Mouse (Mus musculus): ENCODE measurements around the gene Gm49403. TPM values are rescaled to one million over a fixed set of nuclear protein-coding genes. Genes with fewer than 3 reads are reported as not detected.

The Gm49403 gene
- total and polyA plus RNA-seq, 2 experiments from 2014 or later: not detected

DNA sequence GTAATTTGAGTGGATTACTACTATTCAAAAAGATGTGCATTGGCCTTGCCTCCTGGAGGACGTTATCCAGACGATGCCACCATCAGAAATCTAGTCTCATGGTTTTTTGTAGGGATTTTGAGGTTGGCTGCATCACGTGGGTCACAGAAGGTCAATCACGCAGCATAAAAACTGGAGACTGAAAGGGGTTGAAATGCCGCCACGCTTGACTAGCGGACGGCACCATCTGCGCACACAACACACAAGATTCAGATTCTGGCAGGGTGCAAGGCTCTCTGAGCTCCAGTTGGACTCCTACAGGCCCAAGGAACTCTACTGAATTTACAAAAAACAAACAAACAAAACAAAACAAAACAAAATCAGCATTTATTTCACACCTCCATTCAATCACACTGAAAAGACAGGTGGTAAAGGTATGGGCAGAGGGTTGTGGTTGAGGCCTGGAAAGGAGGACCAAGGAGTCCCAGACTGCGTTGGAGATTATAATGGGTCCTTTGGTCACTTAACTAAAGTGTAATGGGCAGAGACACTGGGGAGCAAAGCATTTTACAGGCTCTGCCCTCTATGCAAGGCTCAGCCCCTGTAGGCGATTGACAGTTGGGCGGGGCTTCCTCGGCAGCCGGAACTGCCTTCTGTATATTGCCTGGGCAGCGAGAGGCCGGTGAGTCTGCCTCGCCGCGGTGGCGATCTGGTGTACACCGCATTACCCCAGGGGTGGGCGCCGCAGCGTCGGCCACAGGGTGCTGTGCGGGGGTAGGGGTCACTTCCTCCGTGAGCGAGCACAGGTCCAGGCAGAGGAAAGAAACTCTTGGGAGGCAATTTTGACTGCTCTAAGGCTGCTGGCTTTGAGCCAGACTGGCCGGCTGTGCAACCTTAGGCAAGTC, 43.6 kb upstream of the Gm49403 start:
- peak; percentile 48 for DNase-seq (ENCODE audit: low spot score)
- H3K27ac ChIP-seq (ENCODE audit: low read depth): no peak overlapping the region
- peaks cover 22% of the 10 kb centered on the region for H3K4me1 ChIP-seq (ENCODE audit: control insufficient read depth, insufficient read depth)
- 26% methylated on average over 29 of the region's 29 CpGs for WGBS
- TF ChIP-seq CTCF (IDR thresholded peaks at IDR 0.05; ENCODE audit: low read depth): no peak
- TF ChIP-seq EP300 (IDR thresholded peaks at IDR 0.05; ENCODE audit: low read depth): no peak
- H3K27me3 ChIP-seq (ENCODE audit: control insufficient read depth, insufficient read depth, low read length): no peaks in the 10 kb centered on the region
- peak overlapping the region; percentile 47 for H3K4me3 ChIP-seq (ENCODE audit: low read depth, low read length)
- H3K9ac ChIP-seq (replicated peaks; ENCODE audit: low read depth, low read length): peak overlapping the region; percentile 49; the same call in 1 of the 2 replicates
- no peaks in the 10 kb centered on the region for H3K9me3 ChIP-seq (replicated peaks; ENCODE audit: control insufficient read depth, low read length)
- peak overlapping the region; percentile 73 for H3K4me2 ChIP-seq (ENCODE audit: low read depth, low read length)
- peaks cover 10% of the 10 kb centered on the region for H3K36me3 ChIP-seq (replicated peaks; ENCODE audit: control insufficient read depth, insufficient read depth, low read length)
- ATAC-seq (ENCODE audit: insufficient read depth, low read depth): peak; percentile 42

DNA sequence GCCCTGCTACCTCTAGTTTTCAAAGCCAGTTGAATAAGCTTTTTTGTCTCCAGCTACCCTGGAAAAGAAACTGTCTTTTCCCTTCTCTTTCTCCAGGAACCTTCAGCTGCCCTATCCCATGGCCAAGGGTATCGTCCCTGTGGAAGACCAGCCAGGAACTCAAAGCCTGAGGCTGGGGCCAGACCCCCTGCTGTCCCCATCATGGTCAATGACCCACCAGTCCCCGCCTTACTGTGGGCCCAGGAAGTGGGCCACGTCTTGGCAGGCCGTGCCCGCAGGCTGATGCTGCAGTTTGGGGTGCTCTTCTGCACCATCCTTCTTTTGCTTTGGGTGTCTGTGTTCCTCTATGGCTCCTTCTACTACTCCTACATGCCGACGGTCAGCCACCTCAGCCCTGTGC, 42.7 kb upstream of the Gm49403 start:
- Histone ChIP-seq H3K9ac (replicated peaks; ENCODE audit: low read depth, low read length) (peak overlapping the region; percentile 49; the same call in 1 of the 2 replicates), H3K27ac (ENCODE audit: low read depth) (no peak overlapping the region), H3K9me3 (replicated peaks; ENCODE audit: control insufficient read depth, low read length) (no peaks in the 10 kb centered on the region), H3K4me1 (ENCODE audit: control insufficient read depth, insufficient read depth) (peaks cover 22% of the 10 kb centered on the region), H3K27me3 (ENCODE audit: control insufficient read depth, insufficient read depth, low read length) (no peaks in the 10 kb centered on the region), H3K4me3 (ENCODE audit: low read depth, low read length) (peak overlapping the region; percentile 47), H3K4me2 (ENCODE audit: low read depth, low read length) (peak overlapping the region; percentile 73), H3K36me3 (replicated peaks; ENCODE audit: control insufficient read depth, insufficient read depth, low read length) (peaks cover 9% of the 10 kb centered on the region)
- ATAC-seq (ENCODE audit: insufficient read depth, low read depth) (no peak), DNase-seq (ENCODE audit: low spot score) (no peak)
- TF ChIP-seq CTCF (IDR thresholded peaks at IDR 0.05; ENCODE audit: low read depth): no peak
- no peak for TF ChIP-seq EP300 (IDR thresholded peaks at IDR 0.05; ENCODE audit: low read depth)
- WGBS: 93% methylated on average over 7 of the region's 7 CpGs

DNA sequence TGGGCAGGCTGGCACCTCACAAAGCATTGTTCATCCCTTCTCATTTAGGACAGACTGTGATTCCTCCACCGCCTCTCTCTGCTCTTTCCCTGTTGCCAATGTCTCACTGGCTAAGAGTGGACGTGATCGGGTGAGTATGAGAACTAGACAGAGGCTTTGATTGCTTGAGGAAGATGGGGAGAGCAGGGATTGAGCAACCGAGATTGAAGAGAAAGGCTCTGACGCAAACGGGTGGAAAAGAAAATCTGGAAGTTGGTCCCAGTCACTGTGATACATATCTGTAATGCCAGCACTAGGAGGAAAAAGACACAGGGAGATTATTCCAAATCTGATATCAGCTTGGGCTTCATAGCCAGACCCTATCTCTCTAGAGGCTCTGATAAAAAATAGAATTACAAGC, 40.8 kb upstream of the Gm49403 start:
- no peak for ATAC-seq (ENCODE audit: insufficient read depth, low read depth)
- Histone ChIP-seq H3K27ac (ENCODE audit: low read depth) (no peak overlapping the region), H3K4me1 (ENCODE audit: control insufficient read depth, insufficient read depth) (peaks cover 18% of the 10 kb centered on the region), H3K36me3 (replicated peaks; ENCODE audit: control insufficient read depth, insufficient read depth, low read length) (peaks cover 29% of the 10 kb centered on the region), H3K4me2 (ENCODE audit: low read depth, low read length) (no peak overlapping the region), H3K9ac (replicated peaks; ENCODE audit: low read depth, low read length) (no peak overlapping the region), H3K4me3 (ENCODE audit: low read depth, low read length) (no peak overlapping the region), H3K9me3 (replicated peaks; ENCODE audit: control insufficient read depth, low read length) (no peaks in the 10 kb centered on the region), H3K27me3 (ENCODE audit: control insufficient read depth, insufficient read depth, low read length) (no peaks in the 10 kb centered on the region)
- 81% methylated on average over 6 of the region's 6 CpGs for WGBS
- DNase-seq (ENCODE audit: low spot score): no peak
- no peak for TF ChIP-seq EP300 (IDR thresholded peaks at IDR 0.05; ENCODE audit: low read depth)

DNA sequence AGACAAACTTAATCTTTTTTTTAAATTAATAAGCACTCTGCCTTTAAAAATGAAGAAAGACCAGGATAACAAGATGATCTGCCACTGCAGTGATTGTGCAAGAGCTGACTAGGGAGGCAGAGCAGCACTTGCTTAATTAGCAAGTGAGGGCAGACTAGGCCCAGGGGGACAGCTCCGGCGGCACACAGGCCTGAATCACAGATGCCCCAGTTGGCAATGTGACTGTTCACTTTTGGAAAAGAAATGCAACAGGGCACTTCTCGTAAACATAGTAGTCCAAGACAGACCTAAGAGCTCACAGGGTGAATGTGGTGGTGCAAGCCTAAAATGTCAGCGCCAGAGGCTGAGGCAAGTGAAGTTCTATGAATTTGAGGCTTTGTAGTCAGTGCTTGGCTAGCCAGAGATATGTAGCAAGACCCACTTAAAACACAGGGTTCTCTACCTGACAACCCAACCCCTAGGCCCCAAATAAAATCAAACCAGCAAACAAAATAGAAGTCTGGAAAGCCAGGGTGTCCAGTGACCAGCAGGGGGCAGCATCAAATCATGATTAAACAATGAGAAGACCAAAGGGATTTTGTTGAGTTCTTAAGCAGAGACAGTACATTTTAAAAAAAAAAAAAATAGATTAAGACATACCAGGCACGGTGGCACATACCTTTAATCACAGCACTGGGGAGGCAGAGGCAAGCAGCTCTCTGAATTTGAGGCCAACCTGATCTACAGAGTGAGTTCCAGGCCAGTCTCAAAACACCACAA, 39.2 kb upstream of the Gm49403 start:
- Histone ChIP-seq H3K27ac (ENCODE audit: low read depth) (no peak overlapping the region), H3K36me3 (replicated peaks; ENCODE audit: control insufficient read depth, insufficient read depth, low read length) (peaks cover 36% of the 10 kb centered on the region), H3K4me2 (ENCODE audit: low read depth, low read length) (no peak overlapping the region), H3K9ac (replicated peaks; ENCODE audit: low read depth, low read length) (no peak overlapping the region), H3K9me3 (replicated peaks; ENCODE audit: control insufficient read depth, low read length) (no peaks in the 10 kb centered on the region), H3K4me3 (ENCODE audit: low read depth, low read length) (no peak overlapping the region), H3K4me1 (ENCODE audit: control insufficient read depth, insufficient read depth) (peaks cover 5% of the 10 kb centered on the region; the same call in 1 of the 2 replicates), H3K27me3 (ENCODE audit: control insufficient read depth, insufficient read depth, low read length) (no peaks in the 10 kb centered on the region)
- DNase-seq (ENCODE audit: low spot score) (peak; percentile 58), ATAC-seq (ENCODE audit: insufficient read depth, low read depth) (peak; percentile 4; the same call in 1 of the 2 replicates)
- WGBS: 68% methylated on average over 5 of the region's 5 CpGs
- TF ChIP-seq CTCF (IDR thresholded peaks at IDR 0.05; ENCODE audit: low read depth): peak; percentile 73
- TF ChIP-seq EP300 (IDR thresholded peaks at IDR 0.05; ENCODE audit: low read depth): no peak

DNA sequence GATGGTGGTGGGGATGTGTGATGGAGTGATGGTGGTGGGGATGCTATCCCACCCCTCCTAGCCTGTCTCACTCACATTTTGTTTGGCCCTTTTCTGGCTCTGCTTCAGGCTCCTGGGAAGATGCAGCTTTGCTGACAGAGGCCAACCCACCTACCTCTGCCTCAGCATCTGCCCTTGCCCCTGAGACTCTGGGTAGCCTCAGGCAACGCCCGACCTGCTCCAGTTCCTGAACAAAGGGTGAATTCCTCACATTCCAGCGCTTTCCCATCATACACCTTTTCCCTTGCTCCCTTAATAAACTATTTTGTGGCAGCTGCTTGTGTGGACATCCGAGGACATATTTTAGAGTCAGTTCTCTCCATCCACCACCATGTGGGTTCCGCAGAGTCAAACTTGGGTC, 35.4 kb upstream of the Gm49403 start:
- no peak overlapping the region for H3K4me2 ChIP-seq (ENCODE audit: low read depth, low read length)
- 79% methylated on average over 5 of the region's 5 CpGs for WGBS
- peaks cover 31% of the 10 kb centered on the region for H3K36me3 ChIP-seq (replicated peaks; ENCODE audit: control insufficient read depth, insufficient read depth, low read length)
- no peaks in the 10 kb centered on the region for H3K27me3 ChIP-seq (ENCODE audit: control insufficient read depth, insufficient read depth, low read length)
- DNase-seq (ENCODE audit: low spot score): no peak
- H3K4me3 ChIP-seq (ENCODE audit: low read depth, low read length): no peak overlapping the region
- no peak for ATAC-seq (ENCODE audit: insufficient read depth, low read depth)
- H3K27ac ChIP-seq (ENCODE audit: low read depth): no peak overlapping the region
- no peaks in the 10 kb centered on the region for H3K4me1 ChIP-seq (ENCODE audit: control insufficient read depth, insufficient read depth)
- H3K9me3 ChIP-seq (replicated peaks; ENCODE audit: control insufficient read depth, low read length): no peaks in the 10 kb centered on the region
- TF ChIP-seq EP300 (IDR thresholded peaks at IDR 0.05; ENCODE audit: low read depth): no peak
- TF ChIP-seq CTCF (IDR thresholded peaks at IDR 0.05; ENCODE audit: low read depth): no peak
- no peak overlapping the region for H3K9ac ChIP-seq (replicated peaks; ENCODE audit: low read depth, low read length)

Data from heart, postnatal 0 days (tissue).